Mouse (Mus musculus) E14TG2a.4 (cell line): ENCODE measurements around the gene Kpna7.
"Not testable (repeated sequence)": the region's sequence is repeated elsewhere in the genome, so short reads cannot be mapped to it uniquely, and the experiment has no call there.

Experiments
- H3K27me3 ChIP-seq: 2 replicates; pipeline ENCODE4 v1.6.1; 2014; ENCODE audit warnings: low read length, control low read depth; ENCODE audit not compliant: insufficient read depth
- H3K36me3 ChIP-seq: 2 replicates; pipeline ENCODE4 v1.6.1; 2014; ENCODE audit warnings: low read length, control low read depth; ENCODE audit not compliant: insufficient read depth
- H3K4me1 ChIP-seq: replicated peaks from 2 replicates; pipeline ENCODE4 v1.6.1; 2014; ENCODE audit warnings: low read depth, low read length, control low read depth
- H3K4me3 ChIP-seq: replicated peaks from 2 replicates; pipeline ENCODE4 v1.5.1; 2014; ENCODE audit warnings: mild to moderate bottlenecking, low read length
- H3K9me3 ChIP-seq: 2 replicates; pipeline ENCODE4 v1.6.1; 2014; ENCODE audit warnings: low read length, control low read depth
- CTCF ChIP-seq: conservative IDR thresholded peaks from 2 replicates; pipeline ENCODE4 v1.5.1; 2014; ENCODE audit warnings: low read length
- NANOG ChIP-seq: IDR thresholded peaks from 2 replicates; pipeline ENCODE4 v1.6.1; 2014; ENCODE audit warnings: borderline replicate concordance, low read length, mixed read lengths
- POU5F1 ChIP-seq: IDR thresholded peaks from 2 replicates; pipeline ENCODE4 v1.6.1; 2014; ENCODE audit warnings: low read length, borderline replicate concordance

Kpna7 gene

GRCm38 (mm10) chr5:145113416-145113815 is 29.6 kb upstream of the Kpna7 start:
- H3K27me3 ChIP-seq = peaks cover 9% of the 10 kb centered on the region
- H3K9me3 ChIP-seq = no peaks in the 10 kb centered on the region
- TF ChIP-seq POU5F1 = no peak
- no peak for TF ChIP-seq NANOG
- H3K36me3 ChIP-seq = peaks cover 25% of the 10 kb centered on the region
- peaks cover 57% of the 10 kb centered on the region for H3K4me1 ChIP-seq
- peak overlapping the region; percentile 89 for H3K4me3 ChIP-seq

GRCm38 (mm10) chr5:145112566-145112965 is 28.7 kb upstream of the Kpna7 start:
- peaks cover 50% of the 10 kb centered on the region for H3K4me1 ChIP-seq
- H3K36me3 ChIP-seq = peaks cover 32% of the 10 kb centered on the region
- no peak overlapping the region for H3K4me3 ChIP-seq
- peaks cover 9% of the 10 kb centered on the region for H3K27me3 ChIP-seq
- no peak for TF ChIP-seq CTCF
- H3K9me3 ChIP-seq = no peaks in the 10 kb centered on the region

- H3K9me3 ChIP-seq = no peaks in the 10 kb centered on the region
- H3K4me3 ChIP-seq = no peak overlapping the region
- no peak for TF ChIP-seq CTCF
- TF ChIP-seq NANOG = no peak
- no peak for TF ChIP-seq POU5F1
- H3K36me3 ChIP-seq = peaks cover 54% of the 10 kb centered on the region
- peaks cover 9% of the 10 kb centered on the region for H3K27me3 ChIP-seq
- peaks cover 29% of the 10 kb centered on the region for H3K4me1 ChIP-seq
Measured at GRCm38 (mm10) chr5:145110401-145110800, 26.6 kb upstream of the Kpna7 start.

- no peak for TF ChIP-seq POU5F1
- TF ChIP-seq NANOG = no peak
- TF ChIP-seq CTCF = no peak
Measured at GRCm38 (mm10) chr5:145105694-145106275, 22.0 kb upstream of the Kpna7 start.

GRCm38 (mm10) chr5:145104328-145104727 is 20.5 kb upstream of the Kpna7 start:
- Histone ChIP-seq H3K27me3 (no peaks in the 10 kb centered on the region), H3K9me3 (no peaks in the 10 kb centered on the region), H3K4me3 (no peak overlapping the region), H3K4me1 (peaks cover 5% of the 10 kb centered on the region; the same call in 1 of the 2 replicates), H3K36me3 (peaks cover 94% of the 10 kb centered on the region)
- TF ChIP-seq POU5F1 = no peak
- no peak for TF ChIP-seq NANOG
- no peak for TF ChIP-seq CTCF

More at GRCm38 (mm10) chr5:145105694-145106275, 22.0 kb upstream of the Kpna7 start:
- no peaks in the 10 kb centered on the region for H3K27me3 ChIP-seq
- no peaks in the 10 kb centered on the region for H3K9me3 ChIP-seq
- peaks cover 95% of the 10 kb centered on the region for H3K36me3 ChIP-seq
- no peak overlapping the region for H3K4me3 ChIP-seq
- H3K4me1 ChIP-seq = peaks cover 18% of the 10 kb centered on the region

GRCm38 (mm10) chr5:145102706-145103105 is 18.9 kb upstream of the Kpna7 start:
- no peak overlapping the region for H3K4me3 ChIP-seq
- H3K4me1 ChIP-seq = peaks cover 5% of the 10 kb centered on the region; the same call in 1 of the 2 replicates
- H3K36me3 ChIP-seq = peaks cover 93% of the 10 kb centered on the region
- H3K27me3 ChIP-seq = no peaks in the 10 kb centered on the region
- TF ChIP-seq CTCF = no peak
- TF ChIP-seq NANOG = no peak
- no peak for TF ChIP-seq POU5F1
- no peaks in the 10 kb centered on the region for H3K9me3 ChIP-seq

GRCm38 (mm10) chr5:145101451-145101850 is 17.6 kb upstream of the Kpna7 start:
- not testable (repeated sequence) for H3K9me3 ChIP-seq, H3K27me3 ChIP-seq, H3K4me1 ChIP-seq, H3K4me3 ChIP-seq
- peaks cover 93% of the 10 kb centered on the region for H3K36me3 ChIP-seq

- Histone ChIP-seq H3K4me3 (no peak overlapping the region), H3K4me1 (peaks cover 12% of the 10 kb centered on the region), H3K36me3 (peaks cover 93% of the 10 kb centered on the region), H3K27me3 (no peaks in the 10 kb centered on the region), H3K9me3 (no peaks in the 10 kb centered on the region)
- no peak for TF ChIP-seq NANOG
- no peak for TF ChIP-seq CTCF
- TF ChIP-seq POU5F1 = no peak
Measured at GRCm38 (mm10) chr5:145100960-145101359, 17.1 kb upstream of the Kpna7 start.

GRCm38 (mm10) chr5:145098340-145098821 is 14.6 kb upstream of the Kpna7 start:
- TF ChIP-seq POU5F1 (no peak), CTCF (no peak), NANOG (no peak)
- Histone ChIP-seq H3K36me3 (peaks cover 90% of the 10 kb centered on the region), H3K4me3 (no peak overlapping the region), H3K27me3 (no peaks in the 10 kb centered on the region), H3K4me1 (peaks cover 15% of the 10 kb centered on the region), H3K9me3 (no peaks in the 10 kb centered on the region)
